Mouse (Mus musculus) forebrain, embryonic 12.5 days (tissue): ENCODE data around the gene Prmt1. TPM values are rescaled to one million over a fixed set of nuclear protein-coding genes. Genes with fewer than 3 reads are reported as not detected.

Experiments
- ATAC-seq: fragments of 200-750 bp; cut with Nextera tagmentation; 2 replicates; pipeline ENCODE4 v1.8.0; 2017; ENCODE audit warnings: moderate TSS enrichment; ENCODE audit not compliant: low FRiP score
- H3K27ac ChIP-seq: fragments of 300-500 bp; sonication (generic); 2 replicates; pipeline ENCODE4 v1.5.1; 2016; ENCODE audit warnings: mild to moderate bottlenecking
- H3K27me3 ChIP-seq: fragments of 300-500 bp; sonication (generic); 2 replicates; pipeline ENCODE4 v1.6.1; 2016; ENCODE audit warnings: mild to moderate bottlenecking
- H3K36me3 ChIP-seq: fragments of 300-500 bp; sonication (generic); replicated peaks from 2 replicates; pipeline ENCODE4 v1.6.1; 2016; ENCODE audit warnings: mild to moderate bottlenecking
- H3K4me1 ChIP-seq: fragments of 300-500 bp; sonication (generic); 2 replicates; pipeline ENCODE4 v1.6.1; 2016
- H3K4me2 ChIP-seq: fragments of 300-500 bp; sonication (generic); 2 replicates; pipeline ENCODE4 v1.6.1; 2016; ENCODE audit warnings: mild to moderate bottlenecking, moderate library complexity
- H3K4me3 ChIP-seq: fragments of 300-500 bp; sonication (generic); replicated peaks from 2 replicates; pipeline ENCODE4 v1.5.1; 2016; ENCODE audit warnings: mild to moderate bottlenecking
- H3K9ac ChIP-seq: fragments of 300-500 bp; sonication (generic); 2 replicates; pipeline ENCODE4 v1.6.1; 2016; ENCODE audit warnings: mild to moderate bottlenecking
- H3K9me3 ChIP-seq: fragments of 300-500 bp; sonication (generic); 2 replicates; pipeline ENCODE4 v1.6.1; 2016
- WGBS: fragments of 180-500 bp; shearing (Covaris S2); methylation state at CpG from one replicate; pipeline ENCODE4 v1.1.7; 2016; 5-methylcytosine and 5-hydroxymethylcytosine counted together
- polyA plus RNA-seq: library from polyadenylated mRNA; unstranded; fragments of >200 nt; fragmentation: Nextera tagmentation; extraction: Ambion mirVana; gene quantifications from 2 replicates; pipeline ENCODE4 v1.2.1, GENCODE M21; 2016

Prmt1 gene
- polyA plus RNA-seq, 1 experiment from 2014 or later = 585 TPM

DNA sequence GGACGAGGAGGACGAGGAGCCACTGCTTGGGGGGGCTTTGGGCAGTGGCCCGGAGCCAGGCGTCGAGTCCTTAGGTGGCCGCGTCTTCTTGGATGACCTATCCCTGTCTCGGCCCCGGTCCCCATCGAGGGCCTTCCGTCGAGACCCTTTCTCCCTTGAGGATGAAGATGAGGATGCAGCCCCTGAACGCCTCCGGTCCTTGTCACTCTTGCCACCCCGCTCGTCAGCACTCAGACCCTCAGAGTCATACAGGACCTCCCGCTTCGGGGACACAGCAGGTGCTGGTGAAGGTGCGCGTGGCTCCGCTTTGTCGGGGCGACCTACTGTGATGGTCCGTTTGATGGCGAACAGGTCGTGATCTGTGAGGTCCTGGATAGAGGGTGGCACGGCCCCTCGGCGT, 20.8 kb upstream of the Prmt1 start:
- H3K27ac ChIP-seq = no peak overlapping the region
- WGBS = 96% methylated on average over 29 of the region's 29 CpGs
- H3K9me3 ChIP-seq = no peaks in the 10 kb centered on the region
- no peak overlapping the region for H3K9ac ChIP-seq
- peaks cover 95% of the 10 kb centered on the region for H3K36me3 ChIP-seq
- no peaks in the 10 kb centered on the region for H3K27me3 ChIP-seq
- no peak overlapping the region for H3K4me3 ChIP-seq
- no peak overlapping the region for H3K4me2 ChIP-seq
- ATAC-seq = no peak
- no peaks in the 10 kb centered on the region for H3K4me1 ChIP-seq

DNA sequence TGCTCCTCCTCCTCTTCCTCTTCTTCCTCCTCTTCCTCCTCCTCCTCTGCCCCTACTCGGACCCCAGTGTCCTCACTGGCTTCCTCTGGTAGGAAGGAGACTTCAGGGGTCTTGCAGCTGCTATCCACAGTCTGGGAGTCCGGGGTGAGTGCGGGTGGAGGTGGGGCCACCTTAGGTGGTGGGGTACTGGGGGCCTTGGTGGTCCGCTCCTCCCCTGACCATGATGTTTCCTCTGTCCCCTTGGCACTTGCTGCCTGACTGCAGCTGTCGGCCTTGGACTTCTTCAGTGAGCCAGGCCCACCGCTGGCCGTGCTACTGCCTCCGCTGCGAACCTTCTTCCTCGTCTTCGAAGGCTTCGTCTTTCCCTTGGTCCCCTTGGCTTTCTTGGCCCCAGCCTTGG, 20.1 kb upstream of the Prmt1 start:
- Histone ChIP-seq H3K36me3 (peaks cover 95% of the 10 kb centered on the region), H3K4me2 (no peak overlapping the region), H3K27ac (no peak overlapping the region), H3K4me1 (no peaks in the 10 kb centered on the region), H3K9me3 (no peaks in the 10 kb centered on the region), H3K27me3 (no peaks in the 10 kb centered on the region), H3K4me3 (no peak overlapping the region), H3K9ac (no peak overlapping the region)
- 97% methylated on average over 12 of the region's 12 CpGs for WGBS
- no peak for ATAC-seq

DNA sequence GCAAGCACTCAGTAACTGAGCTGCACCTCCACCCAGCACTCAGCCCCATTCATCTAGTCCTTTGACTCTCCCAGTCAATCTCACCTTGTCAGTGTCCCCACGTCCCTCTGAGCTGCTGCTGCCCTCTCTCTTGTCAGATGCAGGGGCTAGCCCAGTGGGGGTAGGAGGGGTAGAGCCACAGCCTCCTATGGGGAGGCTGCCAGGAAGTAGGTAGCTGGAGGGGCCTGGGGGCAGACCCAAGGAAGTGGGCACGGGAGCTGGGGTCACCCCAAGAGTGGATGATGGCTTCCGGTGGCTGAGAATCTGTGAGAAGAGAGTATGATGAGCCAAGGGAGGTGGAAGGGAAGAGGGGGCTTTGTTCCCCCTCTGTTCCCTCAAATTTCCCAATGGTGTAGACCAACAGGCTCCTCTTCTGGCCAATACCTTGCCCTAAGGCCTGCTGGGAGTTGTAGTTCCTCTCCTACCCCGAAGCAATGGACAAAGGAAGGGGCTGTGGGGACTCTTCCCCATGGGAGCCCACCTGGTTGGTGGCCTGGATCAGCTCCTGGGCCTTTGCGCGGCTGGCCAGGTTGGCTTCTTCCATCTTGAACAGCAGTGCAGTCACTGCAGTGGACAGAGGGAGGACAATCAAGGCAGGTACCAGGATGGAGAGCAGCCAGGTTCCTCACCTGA, 19.1 kb upstream of the Prmt1 start:
- no peak for ATAC-seq
- H3K4me3 ChIP-seq = no peak overlapping the region
- no peaks in the 10 kb centered on the region for H3K9me3 ChIP-seq
- peaks cover 99% of the 10 kb centered on the region for H3K36me3 ChIP-seq
- H3K27ac ChIP-seq = no peak overlapping the region
- H3K9ac ChIP-seq = no peak overlapping the region
- WGBS = 95% methylated on average over 6 of the region's 6 CpGs
- no peaks in the 10 kb centered on the region for H3K4me1 ChIP-seq
- no peaks in the 10 kb centered on the region for H3K27me3 ChIP-seq
- no peak overlapping the region for H3K4me2 ChIP-seq

DNA sequence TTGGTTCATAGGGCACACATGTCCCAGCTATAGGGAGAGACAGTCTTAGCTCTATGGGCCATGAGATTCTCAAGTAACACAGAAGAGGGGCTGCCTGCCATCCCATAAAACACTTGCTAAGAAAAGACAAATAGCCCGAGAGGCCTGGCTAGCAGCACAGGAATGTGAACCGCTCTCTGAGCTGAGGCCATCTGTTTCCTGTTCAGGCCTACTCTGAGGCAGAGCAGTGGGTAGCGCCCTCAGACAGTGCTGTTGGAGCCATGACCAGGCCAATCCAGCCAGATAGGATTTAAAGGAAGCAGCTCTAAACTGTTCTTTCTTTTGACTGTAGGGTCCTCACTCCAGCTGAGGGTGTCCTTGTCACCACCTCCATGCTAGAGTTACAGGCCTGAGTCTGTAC, 18.2 kb upstream of the Prmt1 start:
- Histone ChIP-seq H3K27me3 (no peaks in the 10 kb centered on the region), H3K36me3 (peaks cover 99% of the 10 kb centered on the region), H3K27ac (no peak overlapping the region), H3K4me3 (no peak overlapping the region), H3K4me2 (no peak overlapping the region), H3K4me1 (peaks cover 2% of the 10 kb centered on the region), H3K9ac (no peak overlapping the region), H3K9me3 (no peaks in the 10 kb centered on the region)
- ATAC-seq = no peak
- 87% methylated on average over 3 of the region's 3 CpGs for WGBS

DNA sequence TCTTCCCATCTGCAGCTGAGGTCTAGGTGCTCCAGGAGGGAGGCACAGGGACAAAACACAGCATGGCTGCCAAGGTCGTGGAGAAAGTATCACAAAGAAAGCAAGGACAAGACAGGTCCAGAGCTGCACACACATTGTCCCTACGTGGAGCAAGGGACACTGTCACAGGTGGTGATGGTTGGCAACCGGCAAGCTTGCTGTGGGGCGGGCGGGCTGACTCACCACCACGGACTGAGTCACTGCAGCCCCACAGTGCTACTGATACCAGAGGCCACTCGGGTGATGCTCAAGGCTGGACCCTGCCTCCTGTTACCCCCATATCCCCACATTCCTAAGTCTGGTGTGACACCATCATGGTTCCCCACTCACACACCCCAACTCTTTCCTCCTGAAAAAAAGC, 16.1 kb upstream of the Prmt1 start:
- Histone ChIP-seq H3K4me1 (peaks cover 19% of the 10 kb centered on the region), H3K27me3 (no peaks in the 10 kb centered on the region), H3K27ac (no peak overlapping the region), H3K9me3 (no peaks in the 10 kb centered on the region), H3K36me3 (peaks cover 81% of the 10 kb centered on the region), H3K4me3 (no peak overlapping the region), H3K9ac (no peak overlapping the region), H3K4me2 (no peak overlapping the region)
- ATAC-seq = no peak
- WGBS = 89% methylated on average over 7 of the region's 7 CpGs

DNA sequence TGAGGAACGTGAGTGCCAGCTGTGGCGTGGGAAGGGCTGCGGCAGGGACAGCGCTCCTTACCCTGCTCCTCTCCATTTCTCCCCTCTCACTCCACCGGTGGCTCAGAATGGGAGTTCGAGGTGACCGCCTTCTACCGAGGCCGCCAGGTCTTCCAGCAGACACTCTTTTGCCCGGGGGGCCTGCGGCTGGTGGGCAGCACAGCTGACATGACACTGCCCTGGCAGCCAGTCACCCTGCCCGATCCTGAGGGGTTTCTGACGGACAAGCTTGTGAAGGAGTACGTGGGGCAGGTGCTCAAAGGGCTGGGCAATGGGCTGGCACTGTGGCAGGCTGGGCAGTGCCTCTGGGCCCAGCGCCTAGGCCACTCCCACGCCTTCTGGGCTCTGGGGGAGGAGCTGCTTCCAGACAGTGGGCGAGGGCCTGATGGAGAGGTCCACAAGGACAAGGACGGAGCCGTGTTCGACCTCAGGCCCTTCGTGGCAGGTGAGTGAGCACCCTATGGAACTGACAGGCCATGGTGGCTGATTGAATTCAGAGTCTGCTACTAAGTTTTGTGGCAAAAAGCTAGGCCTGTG, 14.3 kb upstream of the Prmt1 start:
- 89% methylated on average over 21 of the region's 21 CpGs for WGBS
- Histone ChIP-seq H3K9me3 (no peaks in the 10 kb centered on the region), H3K9ac (peak overlapping the region; percentile 21; the same call in 1 of the 2 replicates), H3K4me1 (peaks cover 32% of the 10 kb centered on the region), H3K4me2 (no peak overlapping the region), H3K27ac (no peak overlapping the region), H3K36me3 (peaks cover 62% of the 10 kb centered on the region), H3K27me3 (no peaks in the 10 kb centered on the region), H3K4me3 (0 out of 2 replicates have a peak overlapping the region, but pooled peaks have one; percentile 1)
- no peak for ATAC-seq

DNA sequence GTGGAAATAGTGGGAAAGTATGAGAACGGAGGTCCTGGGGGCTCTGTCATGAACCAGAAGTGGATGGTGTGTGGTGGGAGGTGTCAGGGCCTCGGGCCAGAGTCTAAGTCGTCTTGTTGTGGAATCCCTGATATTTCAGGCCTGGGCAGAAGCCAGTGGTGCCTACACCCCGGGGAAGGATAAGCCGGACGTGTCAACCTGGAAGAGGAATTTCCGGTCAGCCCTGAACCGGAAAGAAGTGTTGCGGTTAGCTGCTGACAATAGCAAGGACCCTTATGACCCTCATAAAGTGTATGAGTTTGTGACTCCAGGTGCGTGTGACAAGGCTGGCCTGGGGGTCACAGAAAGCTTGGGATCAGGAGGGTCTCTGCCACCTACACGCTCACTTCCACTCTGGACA, 13.4 kb upstream of the Prmt1 start:
- H3K9me3 ChIP-seq = no peaks in the 10 kb centered on the region
- H3K9ac ChIP-seq = no peak overlapping the region
- WGBS = 90% methylated on average over 11 of the region's 11 CpGs
- no peak overlapping the region for H3K4me2 ChIP-seq
- ATAC-seq = no peak
- H3K36me3 ChIP-seq = peaks cover 62% of the 10 kb centered on the region
- peaks cover 32% of the 10 kb centered on the region for H3K4me1 ChIP-seq
- H3K27me3 ChIP-seq = no peaks in the 10 kb centered on the region
- no peak overlapping the region for H3K4me3 ChIP-seq
- H3K27ac ChIP-seq = no peak overlapping the region

DNA sequence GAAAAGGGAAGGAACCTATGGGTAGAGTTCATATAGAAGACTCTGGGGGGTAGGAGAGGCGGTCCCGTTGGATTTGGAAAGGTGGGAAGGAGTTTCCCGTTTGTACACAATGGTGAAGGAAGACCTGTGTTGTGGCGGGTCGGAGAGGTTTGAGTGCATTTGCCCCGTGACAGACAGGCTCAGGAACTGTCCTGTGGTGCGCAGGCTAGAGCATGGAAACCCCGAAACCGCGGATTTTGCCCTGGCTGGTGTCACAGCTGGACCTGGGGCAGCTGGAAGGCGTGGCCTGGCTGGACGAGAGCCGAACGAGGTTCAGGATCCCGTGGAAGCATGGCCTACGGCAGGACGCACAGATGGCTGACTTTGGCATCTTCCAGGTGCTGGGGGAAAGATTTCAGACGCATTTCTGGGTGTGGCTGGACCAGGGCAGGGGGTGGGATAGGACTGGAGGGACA, 12.2 kb upstream of the Prmt1 start, which contains the start of gene Bcl2l12:
TSS of gene Bcl2l12 (minus strand) at position 212 of the 455 bp plus-strand sequence.
- H3K27me3 ChIP-seq = no peaks in the 10 kb centered on the region
- peak within 1 kb of the TSS; percentile 66 for H3K4me3 ChIP-seq
- peak within 1 kb of the TSS; percentile 80 for H3K9ac ChIP-seq
- peak within 1 kb of the TSS; percentile 66 for H3K4me2 ChIP-seq
- 4% methylated on average over 18 of the region's 18 CpGs for WGBS
- H3K27ac ChIP-seq = peak within 1 kb of the TSS; percentile 82
- ATAC-seq = no peak
- peaks cover 62% of the 10 kb centered on the region for H3K36me3 ChIP-seq
- peaks cover 32% of the 10 kb centered on the region for H3K4me1 ChIP-seq
- no peaks in the 10 kb centered on the region for H3K9me3 ChIP-seq

DNA sequence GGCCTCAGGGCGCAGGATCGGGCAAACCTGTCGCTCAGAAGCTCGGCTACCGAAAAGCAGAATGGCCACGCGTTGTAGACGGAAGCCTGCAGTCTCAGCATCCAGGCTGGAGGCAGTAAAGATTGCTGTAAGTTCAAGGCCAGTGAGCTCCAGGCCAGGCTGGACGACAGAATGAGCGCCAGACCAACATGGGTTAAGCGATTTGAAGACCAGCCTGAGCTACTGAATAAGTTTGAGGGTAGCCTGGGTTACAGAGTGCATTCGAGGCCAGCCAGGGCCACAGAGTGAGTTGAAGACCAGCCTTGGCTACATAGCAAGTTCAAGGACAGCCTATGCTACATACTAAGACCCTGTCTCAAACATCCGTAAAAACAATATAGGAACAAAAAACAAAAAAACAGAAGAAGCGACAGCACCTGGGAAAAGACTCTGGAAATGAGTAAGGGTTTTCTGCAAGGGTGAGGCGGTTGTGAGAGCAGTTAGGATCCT, 11.6 kb upstream of the Prmt1 start:
- peak overlapping the region; percentile 80 for H3K9ac ChIP-seq
- peaks cover 62% of the 10 kb centered on the region for H3K36me3 ChIP-seq
- no peak for ATAC-seq
- H3K27ac ChIP-seq = peak overlapping the region; percentile 82
- H3K4me1 ChIP-seq = peaks cover 32% of the 10 kb centered on the region
- H3K9me3 ChIP-seq = no peaks in the 10 kb centered on the region
- H3K4me2 ChIP-seq = peak overlapping the region; percentile 66
- H3K27me3 ChIP-seq = no peaks in the 10 kb centered on the region
- WGBS = 5% methylated on average over 15 of the region's 15 CpGs
- peak overlapping the region; percentile 66 for H3K4me3 ChIP-seq

DNA sequence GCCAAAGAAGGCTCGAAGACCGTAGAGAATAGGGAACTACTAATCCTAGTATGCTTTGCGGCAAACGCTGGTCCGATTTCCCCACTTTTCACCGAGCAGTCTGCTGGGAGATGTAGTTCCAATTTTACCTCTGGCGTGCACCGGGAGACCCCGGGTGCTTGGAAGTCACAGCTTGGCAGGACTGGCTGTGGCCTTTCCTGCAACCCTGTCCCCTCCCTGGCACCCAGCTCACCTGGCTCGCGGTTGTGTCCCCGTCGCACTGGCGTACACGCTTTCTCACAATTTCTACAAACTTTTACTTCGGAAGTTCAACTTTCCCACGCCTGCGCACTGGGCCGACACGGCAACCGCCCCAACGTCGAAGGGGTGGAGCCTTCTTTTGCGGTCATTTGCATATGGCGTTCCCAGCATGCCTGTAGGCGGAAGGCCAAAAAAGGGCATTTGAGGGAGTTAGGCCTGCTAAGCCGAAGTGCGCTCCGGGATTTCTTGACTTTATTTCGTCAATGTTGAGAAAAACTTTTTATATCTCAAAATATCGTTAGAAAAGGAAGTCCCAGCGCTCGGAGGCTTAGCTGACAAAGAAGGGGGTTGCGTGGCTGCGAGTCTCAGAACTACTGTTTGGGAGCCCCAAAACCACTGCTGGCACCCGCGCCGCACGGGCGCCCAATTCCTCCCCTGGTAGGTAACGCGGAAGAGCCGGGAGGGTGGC, 11.0 kb upstream of the Prmt1 start, which contains the start of gene Irf3:
TSS of gene Irf3 (plus strand) at position 418 of the 709 bp plus-strand sequence.
- under 1% methylated on average over 43 of the region's 43 CpGs for WGBS
- Histone ChIP-seq H3K36me3 (peaks cover 62% of the 10 kb centered on the region), H3K9ac (peak within 1 kb of the TSS; percentile 80), H3K4me2 (peak within 1 kb of the TSS; percentile 66), H3K9me3 (no peaks in the 10 kb centered on the region), H3K4me1 (peaks cover 32% of the 10 kb centered on the region), H3K27ac (peak within 1 kb of the TSS; percentile 82), H3K4me3 (peak within 1 kb of the TSS; percentile 66), H3K27me3 (no peaks in the 10 kb centered on the region)
- ATAC-seq = peak; percentile 92

DNA sequence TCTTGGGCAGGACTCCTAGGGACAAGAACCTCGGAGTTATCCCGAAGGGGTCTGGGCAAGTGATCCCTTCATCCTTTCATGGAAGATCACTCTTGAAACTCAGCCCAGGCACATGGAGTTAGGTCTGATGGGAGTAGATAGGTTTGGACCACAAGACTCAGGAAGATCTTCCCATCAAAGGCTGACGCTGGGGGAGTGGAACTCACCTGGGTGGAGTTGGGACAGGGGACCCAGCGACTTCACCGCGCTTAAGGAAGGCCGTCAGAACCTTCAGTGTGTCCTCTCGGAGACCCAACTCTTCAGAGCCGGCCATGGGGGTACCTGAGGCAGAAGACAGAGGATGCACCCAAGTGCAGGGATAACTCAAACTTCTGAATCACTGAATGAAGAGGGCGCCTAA, 10.3 kb upstream of the Prmt1 start:
- Histone ChIP-seq H3K9ac (peak overlapping the region; percentile 80), H3K27me3 (no peaks in the 10 kb centered on the region), H3K4me2 (peak overlapping the region; percentile 66), H3K27ac (peak overlapping the region; percentile 57; the same call in 1 of the 2 replicates), H3K4me3 (peak overlapping the region; percentile 66), H3K36me3 (peaks cover 62% of the 10 kb centered on the region), H3K4me1 (peaks cover 32% of the 10 kb centered on the region), H3K9me3 (no peaks in the 10 kb centered on the region)
- no peak for ATAC-seq
- 18% methylated on average over 10 of the region's 10 CpGs for WGBS
